Mouse (Mus musculus) skeletal muscle tissue, adult 2 months (tissue): ENCODE measurements at regions not wholly inside any gene's neighbourhood (a gene's known extent, or its start where the extent isn't known, plus 50 kb on each side); places are given as distances from the start of the nearest gene placed in this dataset.
A peak's percentile ranks its signal among the peaks of the same experiment; 100 is the strongest.

ENCODE experiments used
- DNase-seq: peaks from one replicate; pipeline ENCODE4 v3.0.0-alpha.2; 2012; ENCODE audit warnings: low read depth, low spot score

DNA sequence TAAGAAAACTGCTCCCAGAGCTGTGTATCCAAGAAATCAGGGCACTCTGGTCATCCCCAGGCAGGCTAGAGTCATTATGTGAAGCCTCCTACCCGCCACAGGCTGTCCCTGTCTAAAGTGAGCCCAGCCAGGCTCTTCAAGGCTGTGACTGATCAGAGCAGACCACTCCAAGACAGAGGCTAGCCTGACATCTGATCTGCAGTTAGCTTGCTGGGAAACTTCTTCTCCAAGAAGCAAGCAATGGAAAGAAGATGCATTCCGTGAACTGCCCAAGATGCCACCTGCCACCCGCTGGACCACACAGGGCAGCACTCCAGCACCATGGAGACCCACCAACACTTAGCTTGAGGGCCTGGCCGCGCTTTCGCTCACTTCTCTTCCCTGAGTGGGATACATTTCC lies 323.2 kb downstream of the Wdr11 start:
- DNase-seq, result no peak

DNA sequence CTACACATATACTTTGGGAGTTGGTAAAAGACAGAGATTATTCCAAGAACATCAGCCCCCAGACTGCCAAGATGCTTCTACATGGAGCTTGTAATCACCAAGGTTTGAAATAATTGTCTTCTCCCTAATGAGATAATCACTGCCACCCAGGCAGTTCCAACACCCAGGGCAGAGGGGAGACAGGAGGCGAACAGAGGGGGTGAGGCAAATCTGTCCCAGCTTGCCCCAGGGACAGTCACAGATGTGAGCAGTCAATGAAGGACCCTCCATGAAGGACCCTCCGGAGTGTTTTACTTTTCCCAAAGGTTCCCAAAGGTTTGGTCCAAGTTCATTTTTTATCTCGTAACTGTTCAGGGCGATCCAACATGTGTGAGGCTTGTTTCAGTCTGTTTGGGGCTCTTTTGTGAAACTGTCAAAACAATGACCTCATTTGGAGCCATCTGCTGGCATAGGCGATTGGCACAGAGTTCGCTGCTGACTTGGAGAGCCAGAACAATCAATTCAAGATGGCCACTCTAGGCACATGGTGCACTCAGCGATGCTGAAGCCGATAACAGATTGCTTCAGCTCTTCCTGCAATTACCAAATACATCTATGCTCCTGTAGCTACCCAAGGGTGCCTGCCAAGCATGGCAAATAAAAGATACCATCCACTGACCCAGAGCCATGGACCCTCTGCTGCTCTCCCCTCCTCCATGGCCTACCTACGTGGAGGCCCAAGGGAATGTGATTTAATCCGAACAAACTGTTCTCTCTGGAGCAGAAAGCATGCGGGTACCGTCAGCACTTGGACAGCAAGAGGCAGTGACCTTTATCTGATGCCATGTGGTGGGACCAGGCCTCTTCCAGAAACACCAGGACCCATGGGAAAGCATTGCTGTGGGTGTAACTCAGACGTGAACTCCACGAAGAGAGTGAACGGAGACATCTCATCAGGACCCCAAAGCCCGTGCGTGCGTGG lies 326.9 kb downstream of the Wdr11 start:
- DNase-seq, result peak; percentile 48

DNA sequence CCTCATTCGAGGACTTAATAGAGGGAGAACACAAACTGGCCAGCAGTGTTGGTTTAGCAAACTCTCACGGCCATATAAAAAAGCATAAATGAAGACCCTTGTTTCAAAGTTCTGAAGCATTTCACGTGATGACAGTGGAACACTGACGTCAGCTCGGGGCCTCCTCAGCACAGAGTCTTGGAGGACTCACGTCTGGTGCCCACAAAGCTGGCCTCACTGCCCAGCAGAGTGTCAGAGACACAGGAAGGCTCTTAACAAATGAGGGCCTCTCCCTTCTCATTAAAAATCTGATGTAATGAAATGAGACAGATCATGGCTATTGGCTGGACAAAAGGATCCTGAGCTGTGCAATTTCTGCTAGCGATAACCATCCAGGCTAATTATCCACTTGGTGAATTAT lies 330.6 kb downstream of the Wdr11 start:
- DNase-seq, result no peak

DNA sequence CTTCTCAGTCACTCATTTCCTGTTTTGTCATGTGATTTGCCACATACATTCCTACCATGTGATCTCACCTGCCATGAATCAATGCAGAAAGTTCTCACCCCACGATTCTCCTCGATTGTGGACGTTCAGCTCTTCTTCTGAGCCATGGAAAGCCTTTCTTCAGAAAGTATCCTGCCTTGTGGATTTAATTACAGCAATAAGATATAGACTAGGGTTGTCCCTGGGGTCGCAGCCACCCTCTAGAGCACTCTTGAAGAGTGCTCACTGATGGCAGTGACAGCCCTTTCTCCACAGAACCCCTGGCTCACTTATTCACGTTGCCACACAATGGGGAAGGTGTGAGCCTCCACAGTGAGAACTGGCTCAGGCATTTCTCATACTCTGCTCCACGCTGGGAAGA lies 345.1 kb downstream of the Wdr11 start:
- DNase-seq, result no peak

DNA sequence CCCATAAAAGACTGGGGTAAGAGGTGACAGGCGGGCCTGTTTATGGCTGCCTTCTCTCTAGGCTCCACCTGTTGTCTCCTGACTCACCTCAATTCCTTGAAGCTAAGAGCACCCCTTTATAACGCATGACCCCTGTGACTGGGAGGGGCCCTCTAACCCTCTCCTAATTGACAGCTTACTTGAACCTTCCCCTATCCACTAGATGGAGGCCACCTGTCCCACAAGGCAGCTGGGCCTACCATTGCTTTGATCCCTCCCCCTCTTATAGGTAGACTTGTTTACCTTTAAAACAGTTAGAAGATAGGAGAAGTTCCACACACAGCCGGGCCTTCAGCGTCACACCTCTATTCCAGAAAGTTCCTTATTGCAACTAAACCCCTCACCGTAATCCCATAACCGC lies 346.1 kb downstream of the Wdr11 start:
- no peak for DNase-seq

DNA sequence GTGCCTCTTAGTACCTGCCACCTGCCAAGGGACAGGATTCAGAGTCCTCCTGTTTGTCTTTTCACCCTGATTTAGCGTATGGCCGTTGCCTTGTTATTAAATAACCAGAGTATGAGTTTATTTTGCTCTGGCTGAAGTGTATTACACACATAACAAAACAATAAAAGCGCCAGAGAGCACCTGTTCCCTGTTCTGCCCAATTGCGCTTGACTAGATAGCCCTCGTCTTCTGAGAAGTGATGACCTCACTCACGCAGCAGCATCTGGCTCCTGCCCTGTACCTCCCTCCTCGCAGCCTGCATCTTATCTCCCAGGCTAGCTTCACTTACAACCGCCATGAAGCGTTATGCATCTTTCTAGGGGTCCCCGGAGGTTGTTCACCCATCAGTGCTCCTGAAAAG lies 346.5 kb downstream of the Wdr11 start:
- no peak for DNase-seq

DNA sequence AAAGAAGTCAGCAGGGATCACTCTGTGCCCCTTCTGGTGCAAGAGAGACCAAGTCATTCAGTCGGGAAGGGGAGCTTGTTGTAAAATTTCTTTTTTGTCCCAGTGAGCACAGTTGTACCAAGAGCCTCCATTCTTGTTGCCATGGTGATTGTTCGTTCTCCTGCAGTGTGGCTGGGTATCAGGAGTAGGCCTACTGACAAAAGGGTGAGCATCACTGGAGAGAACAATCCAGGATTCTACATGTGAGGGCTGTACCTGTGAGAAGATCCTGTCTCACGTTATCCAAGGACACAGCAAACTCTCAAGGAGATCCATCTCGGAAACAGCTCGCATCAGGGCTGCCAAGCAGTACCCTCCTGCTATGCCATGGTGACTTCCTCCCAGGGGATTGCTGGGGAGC lies 347.6 kb downstream of the Wdr11 start:
- DNase-seq, result no peak

DNA sequence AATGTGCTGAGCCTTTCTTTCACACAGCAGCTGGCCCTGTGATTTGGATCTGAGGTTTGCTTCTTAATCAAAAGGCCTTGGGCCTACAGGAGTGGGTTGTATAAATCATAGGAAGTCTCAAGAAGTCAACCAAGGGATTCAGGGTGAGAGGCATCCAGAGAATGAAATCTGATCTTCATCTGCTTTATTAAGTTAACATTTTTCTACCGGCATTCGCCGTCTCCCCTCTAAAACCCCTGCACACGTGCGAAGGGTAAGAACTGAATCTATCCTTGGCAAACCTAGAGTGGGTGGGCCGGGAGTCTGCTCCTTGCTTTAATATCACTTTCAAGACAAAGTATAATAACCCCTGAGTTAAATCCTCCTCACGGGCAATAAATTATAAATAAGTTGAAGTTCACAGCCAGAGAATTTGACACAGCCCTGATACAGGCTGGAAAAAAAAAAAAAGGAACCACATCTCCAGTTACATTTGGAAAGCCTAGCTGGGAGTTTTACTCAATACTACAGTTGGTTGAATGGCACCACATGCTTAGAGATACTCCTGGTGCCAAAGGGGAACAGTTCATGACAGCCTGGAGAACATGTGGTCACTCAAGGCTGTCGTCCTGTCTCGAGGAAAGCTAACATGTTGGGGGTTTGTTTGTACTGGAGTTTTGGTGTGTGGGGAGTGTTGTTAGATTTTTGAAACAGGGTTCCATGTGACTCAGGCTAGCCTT lies 349.8 kb downstream of the Wdr11 start:
- peak; percentile 9 for DNase-seq

DNA sequence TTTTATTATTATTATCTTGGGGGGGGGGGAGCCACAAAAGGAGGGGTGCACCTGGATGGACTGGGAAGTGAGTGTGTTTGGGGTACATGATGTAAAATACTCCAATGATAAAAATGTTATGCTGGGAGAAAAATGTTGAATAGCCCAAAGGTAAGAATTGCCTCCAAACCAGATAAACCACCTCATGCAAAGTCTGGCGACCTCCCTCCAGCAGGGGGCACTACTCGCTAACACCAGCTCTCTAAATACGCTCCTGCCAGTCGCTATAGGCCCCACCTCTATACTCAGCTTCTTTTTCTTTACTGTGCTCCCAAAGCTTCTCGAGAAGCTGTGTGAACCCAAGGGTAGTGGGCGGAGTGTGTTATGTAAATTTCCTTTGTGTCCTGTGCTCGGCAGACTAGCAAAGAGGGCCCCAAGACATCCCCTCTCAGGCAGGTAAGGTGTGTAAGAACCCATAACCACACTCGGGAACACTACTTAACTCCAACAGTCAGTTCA lies 357.0 kb downstream of the Wdr11 start:
- no peak for DNase-seq

DNA sequence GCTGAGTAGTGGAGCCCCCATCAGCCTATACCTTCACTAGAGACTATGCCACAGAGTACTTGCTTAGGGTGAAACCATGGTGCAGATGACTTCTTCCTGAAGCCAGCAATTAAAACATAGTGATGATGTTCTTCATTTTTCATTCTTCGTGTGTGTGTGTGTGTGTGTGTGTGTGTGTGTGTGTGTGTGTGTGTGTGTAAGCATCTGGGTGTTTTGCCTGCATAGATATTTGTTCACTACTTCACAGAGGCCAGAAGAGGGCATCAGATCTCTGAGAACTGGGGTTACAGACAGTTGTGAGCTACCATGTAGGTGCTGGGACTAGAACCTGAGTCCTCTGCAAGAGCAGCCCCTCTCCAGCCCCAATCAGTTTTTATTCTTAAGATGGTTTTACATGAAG lies 358.8 kb downstream of the Wdr11 start:
- no peak for DNase-seq

DNA sequence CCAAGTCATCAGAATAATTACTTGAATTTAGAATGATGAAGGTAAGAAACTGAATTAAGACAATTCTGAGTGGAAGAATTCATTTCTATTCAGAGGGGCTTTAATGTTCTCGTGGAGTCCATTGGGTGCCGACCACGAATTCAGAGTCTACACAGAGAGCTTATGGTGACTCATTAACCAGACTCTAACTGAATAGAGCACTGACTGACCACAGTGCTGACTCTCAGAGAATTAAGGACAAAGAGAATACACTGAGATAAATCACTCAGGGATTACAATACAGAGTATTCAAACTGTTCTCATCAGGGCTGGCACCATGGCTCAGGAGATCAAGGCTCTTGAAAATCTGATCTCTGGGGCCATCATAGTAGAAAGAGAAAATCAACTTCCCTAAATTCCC lies 366.7 kb downstream of the Wdr11 start:
- no peak for DNase-seq

DNA sequence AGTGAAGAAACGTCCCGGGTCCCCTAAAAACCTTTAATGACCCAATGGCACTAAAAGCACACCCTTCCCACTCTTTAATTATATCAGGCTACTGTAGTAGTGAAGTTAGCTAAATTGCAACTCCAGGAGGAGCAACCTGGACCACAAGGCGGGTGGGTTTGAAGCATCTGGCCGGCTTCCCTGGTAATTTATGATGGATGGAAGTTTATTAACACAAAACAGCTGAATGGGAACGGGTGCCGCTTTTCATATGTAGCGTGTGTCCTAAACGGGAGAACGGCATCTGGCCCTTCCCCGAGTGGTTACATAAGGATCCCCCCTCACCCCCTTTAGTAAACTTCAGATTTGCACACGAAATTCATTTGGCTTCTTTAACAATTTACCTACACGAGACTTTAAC lies 370.9 kb downstream of the Wdr11 start:
- DNase-seq, result no peak

DNA sequence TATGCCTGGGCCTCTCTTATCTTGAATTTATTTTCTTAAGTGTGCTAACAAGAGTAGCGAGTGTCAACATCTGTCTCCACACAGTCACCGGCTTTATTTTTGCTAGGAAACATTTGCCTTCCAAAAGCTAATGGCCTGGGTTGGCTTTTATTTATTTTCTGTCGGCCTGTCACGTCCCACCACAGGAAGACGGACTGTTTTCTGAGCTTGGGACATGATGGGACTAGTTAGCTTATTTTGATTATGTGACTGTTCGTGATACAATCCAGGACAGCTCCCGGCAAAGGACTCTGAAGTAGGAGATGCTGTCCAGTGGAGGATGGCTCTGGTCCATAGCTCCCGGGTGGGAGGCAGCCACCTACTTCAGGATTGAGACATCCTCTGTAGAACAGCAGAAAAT lies 372.5 kb downstream of the Wdr11 start:
- DNase-seq, result no peak

DNA sequence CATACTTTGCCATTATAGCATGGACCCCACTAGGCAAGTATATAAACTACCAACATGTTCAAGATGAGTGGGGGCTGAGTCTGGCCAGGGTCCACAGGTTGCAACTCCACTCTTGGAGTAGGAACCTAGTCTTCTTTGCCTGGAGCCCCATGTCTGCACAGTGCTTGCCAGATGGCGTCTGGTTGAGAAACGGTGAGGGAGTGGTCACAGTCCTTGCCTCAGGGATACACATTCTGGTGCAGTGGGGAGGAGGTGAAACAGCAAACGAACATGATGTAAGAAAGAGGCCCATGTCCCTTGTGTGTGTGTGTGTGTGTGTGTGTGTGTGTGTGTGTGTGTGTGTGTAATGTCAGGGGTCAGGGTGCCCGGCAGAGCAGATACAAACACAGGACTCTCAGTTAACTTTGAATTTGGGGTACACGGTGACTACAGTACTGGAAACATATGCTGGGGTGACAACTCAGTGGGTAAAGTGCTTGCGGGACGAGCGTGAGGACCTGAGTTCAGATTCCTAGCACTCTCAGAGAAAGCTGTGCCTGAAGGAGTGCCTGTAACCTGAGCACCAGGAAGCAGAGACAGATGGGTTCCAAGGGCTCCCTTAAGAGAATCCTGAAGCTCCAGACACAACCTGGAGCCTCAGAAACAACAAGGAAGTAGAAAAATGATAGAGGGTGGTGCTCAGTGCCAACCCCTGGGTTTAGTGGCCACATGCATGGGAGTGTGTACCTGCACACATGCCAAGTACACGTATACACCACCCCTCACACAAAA lies 373.8 kb downstream of the Wdr11 start:
- peak; percentile 21 for DNase-seq

DNA sequence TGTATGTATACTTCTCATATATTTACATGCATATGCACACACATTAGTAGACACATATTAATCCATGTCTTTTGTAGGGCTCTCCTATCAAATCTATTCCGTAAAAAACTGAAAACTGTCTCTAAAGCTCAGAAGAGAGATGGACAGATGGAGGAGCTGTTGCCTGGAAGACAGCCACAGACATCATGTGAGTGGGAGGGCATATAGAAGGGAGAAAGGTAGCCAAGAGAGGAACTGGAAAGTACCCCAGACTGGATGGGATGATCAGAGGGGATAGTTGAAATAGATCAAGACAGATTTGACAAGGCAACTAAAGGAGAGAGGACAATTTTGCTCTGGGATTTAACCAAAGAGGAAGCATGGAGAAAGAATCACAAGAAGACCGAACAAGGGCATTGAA lies 375.1 kb downstream of the Wdr11 start:
- no peak for DNase-seq

DNA sequence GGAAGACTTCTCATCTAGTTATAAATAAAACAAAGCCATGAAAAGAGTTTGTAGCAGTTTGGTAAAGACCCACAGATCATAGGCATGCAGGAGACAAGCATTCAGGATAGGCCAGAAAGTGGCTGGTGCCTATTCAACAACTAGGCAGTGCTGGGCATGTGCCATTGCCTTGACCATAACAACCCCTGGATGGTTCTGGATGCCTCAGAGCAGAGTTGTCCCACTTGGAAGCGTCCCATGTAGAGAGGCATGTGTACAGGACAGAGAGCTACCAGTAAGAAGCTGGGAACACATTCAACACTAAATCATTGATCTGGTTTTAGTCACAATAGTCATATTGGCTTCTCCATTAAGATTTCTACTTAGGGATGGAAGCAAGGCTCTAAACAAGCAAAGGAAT lies 378.5 kb downstream of the Wdr11 start:
- no peak for DNase-seq

DNA sequence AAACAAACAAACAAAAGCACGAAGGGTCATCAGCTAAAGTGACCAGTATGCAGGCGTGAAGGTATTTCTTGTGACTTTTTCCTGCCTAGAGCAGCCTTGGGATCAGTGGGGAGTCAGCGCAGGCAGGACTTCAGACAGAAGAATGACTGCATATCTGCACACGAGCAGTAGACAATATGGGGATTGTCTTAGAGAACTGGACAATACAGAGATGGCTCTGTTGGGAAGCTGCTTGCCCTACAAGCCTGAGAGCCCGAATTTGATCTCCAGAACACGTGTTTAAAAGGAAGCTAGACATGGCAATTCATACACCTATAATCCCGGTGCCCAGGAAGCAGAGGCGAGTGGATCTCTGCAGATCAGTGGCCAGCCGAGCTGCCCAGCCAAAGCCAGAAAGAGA lies 382.5 kb downstream of the Wdr11 start:
- no peak for DNase-seq

DNA sequence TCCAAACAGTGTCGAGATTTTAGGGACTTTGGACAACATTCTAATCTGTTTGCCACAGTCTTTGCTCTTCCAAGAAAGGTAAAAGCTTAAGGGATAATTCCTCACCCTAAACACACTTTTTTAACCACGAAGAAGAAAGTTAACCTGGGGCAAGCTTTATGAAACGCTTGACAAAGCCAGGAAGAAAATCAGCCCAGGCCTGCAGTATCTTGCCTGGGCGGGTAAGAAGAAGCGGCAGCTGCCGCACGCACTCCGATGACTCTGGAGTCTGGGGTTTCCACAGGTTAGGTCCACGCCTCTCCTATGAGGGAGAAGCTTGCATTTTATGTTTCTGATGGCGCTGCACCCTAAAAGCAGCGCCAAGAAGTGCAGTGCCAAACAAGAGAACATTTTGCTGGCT lies 383.2 kb downstream of the Wdr11 start:
- DNase-seq, result peak; percentile 8

DNA sequence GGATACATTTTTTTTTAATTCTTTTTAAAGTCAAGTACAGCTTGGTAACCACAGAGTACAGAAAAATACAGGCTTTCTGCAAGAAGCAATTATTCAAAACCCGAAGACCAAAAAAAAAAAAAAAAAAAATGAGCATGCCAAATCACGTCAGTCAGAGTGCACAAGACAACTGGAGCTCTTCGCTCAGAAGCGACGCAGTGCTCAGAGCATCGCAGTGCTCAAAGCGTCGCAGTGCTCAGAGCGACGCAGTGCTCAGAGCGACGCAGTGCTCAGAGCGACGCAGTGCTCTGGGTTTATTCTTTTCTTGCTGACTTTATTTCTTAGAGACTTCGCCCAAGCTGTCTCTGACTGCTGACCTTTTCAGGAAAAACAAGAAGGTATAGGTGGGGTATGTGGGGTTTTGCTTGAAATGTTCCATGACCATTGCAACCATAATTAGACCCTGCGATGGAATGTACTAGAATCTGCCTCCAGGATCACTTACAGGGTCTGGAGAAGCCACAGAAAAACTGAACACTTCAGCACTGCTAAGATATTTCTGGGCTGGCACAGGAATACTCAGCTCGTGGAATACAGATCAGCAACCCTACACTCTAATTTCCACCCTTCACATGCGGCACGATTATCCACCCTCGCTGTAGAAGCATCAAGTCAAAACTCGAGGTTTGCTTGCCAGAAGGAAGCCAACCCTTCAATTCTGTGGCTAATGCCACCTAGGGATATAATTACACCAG lies 384.3 kb downstream of the Wdr11 start:
- DNase-seq, result peak; percentile 16

DNA sequence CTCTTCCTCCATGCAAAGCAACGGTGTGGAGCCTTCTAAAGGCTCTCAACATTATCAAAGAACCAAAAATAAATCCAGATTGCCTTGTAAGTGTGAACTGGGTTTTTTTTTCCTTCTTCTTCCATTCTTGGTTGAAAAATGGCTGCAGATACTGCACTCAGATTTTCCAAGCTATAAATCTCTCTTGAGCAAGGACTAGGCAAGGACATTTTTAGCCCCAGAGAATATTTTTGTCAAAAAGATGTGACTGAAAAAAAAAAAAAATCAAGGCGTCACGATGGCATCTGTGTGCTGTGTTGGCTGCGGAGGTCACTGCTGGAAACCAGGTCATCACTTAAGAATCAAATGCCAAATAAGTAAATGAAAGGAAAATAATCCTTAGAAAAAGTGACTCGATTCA lies 386.9 kb downstream of the Wdr11 start:
- DNase-seq, result no peak

DNA sequence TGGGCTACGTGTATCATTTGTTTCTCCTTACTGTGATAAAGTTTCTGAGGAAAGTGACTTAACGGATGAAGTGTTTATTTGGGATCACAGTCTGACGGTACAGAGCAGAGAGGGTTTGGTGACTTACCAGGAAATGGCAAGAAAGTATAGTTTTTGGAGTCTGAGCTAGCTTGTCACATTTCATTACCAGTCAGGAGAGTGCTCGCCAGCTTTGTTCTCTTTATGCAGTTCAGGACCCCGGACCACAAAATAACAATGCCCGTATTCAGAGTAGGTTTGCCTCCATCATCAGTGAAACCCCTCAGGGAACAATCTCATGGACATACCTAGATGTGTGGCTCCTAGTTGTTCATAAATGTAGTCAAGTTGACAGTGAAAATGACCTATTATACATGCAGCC lies 387.7 kb downstream of the Wdr11 start:
- no peak for DNase-seq
